Mouse (Mus musculus) C2C12 (cell line): ENCODE results near the gene Scn3b.

ENCODE experiments used
- CTCF ChIP-seq: IDR thresholded peaks from one replicate; pipeline ENCODE4 v1.5.1; 2011; ENCODE audit not compliant: control insufficient read depth, insufficient read depth, insufficient read length
- MAX ChIP-seq: IDR thresholded peaks from one replicate; pipeline ENCODE4 v1.6.1; 2011; ENCODE audit warnings: mild to moderate bottlenecking, control low read depth
- MYOD1 ChIP-seq: IDR thresholded peaks from one replicate; pipeline ENCODE4 v1.6.1; 2011; ENCODE audit warnings: low read depth; ENCODE audit not compliant: control insufficient read depth, insufficient read length
- USF1 ChIP-seq: IDR thresholded peaks from one replicate; pipeline ENCODE4 v1.6.1; 2011; ENCODE audit warnings: low read depth, mild to moderate bottlenecking, control low read depth, moderate library complexity

GRCm38 (mm10) chr9:40332326-40332725, 63.3 kb downstream of the Scn3b start:
- TF ChIP-seq USF1 = no peak
- no peak for TF ChIP-seq CTCF
- no peak for TF ChIP-seq MYOD1
- TF ChIP-seq MAX = no peak
